Mouse (Mus musculus) testis, adult 2 months (tissue): ENCODE results near the gene Xpo5. TPM values are rescaled to one million over a fixed set of nuclear protein-coding genes. Genes with fewer than 3 reads are reported as not detected.

Source experiments
- H3K27ac ChIP-seq: fragments of 200-500 bp; 2 replicates; pipeline ENCODE4 v1.5.1; 2012; ENCODE audit warnings: low read depth, low read length; ENCODE audit not compliant: control insufficient read depth, insufficient read depth
- H3K27me3 ChIP-seq: fragments of 200-500 bp; 2 replicates; pipeline ENCODE4 v1.6.1; 2012; ENCODE audit warnings: mild to moderate bottlenecking, low read length, moderate library complexity; ENCODE audit not compliant: control insufficient read depth, insufficient read depth
- H3K36me3 ChIP-seq: fragments of 200-500 bp; 2 replicates; pipeline ENCODE4 v1.6.1; 2012; ENCODE audit warnings: mild to moderate bottlenecking, low read length; ENCODE audit not compliant: control insufficient read depth, insufficient read depth
- H3K4me1 ChIP-seq: fragments of 200-500 bp; 2 replicates; pipeline ENCODE4 v1.6.1; 2012; ENCODE audit warnings: low read length; ENCODE audit not compliant: control insufficient read depth, insufficient read depth
- H3K4me3 ChIP-seq: fragments of 200-500 bp; 2 replicates; pipeline ENCODE4 v1.5.1; 2012; ENCODE audit warnings: low read depth, mild to moderate bottlenecking, low read length, moderate library complexity, mixed read lengths; ENCODE audit not compliant: control insufficient read depth
- CTCF ChIP-seq: fragments of 200-500 bp; IDR thresholded peaks from 2 replicates; pipeline ENCODE4 v1.5.1; 2012; ENCODE audit warnings: low read depth, mild to moderate bottlenecking, inconsistent platforms, low read length, moderate library complexity; ENCODE audit not compliant: control insufficient read depth, insufficient read depth, insufficient replicate concordance
- POLR2A ChIP-seq: fragments of 200-500 bp; IDR thresholded peaks from 2 replicates; pipeline ENCODE4 v1.6.1; 2012; ENCODE audit warnings: low read depth, mild to moderate bottlenecking, inconsistent platforms, low read length, moderate library complexity; ENCODE audit not compliant: control insufficient read depth
- polyA plus RNA-seq: library from polyadenylated mRNA; depleted of rRNA; stranded (reverse); fragments of >200 nt; gene quantifications from 2 replicates; pipeline ENCODE4 v1.2.3, GENCODE M21; 2012

Xpo5 gene
- polyA plus RNA-seq, 1 experiment: 25.1 TPM

- Histone ChIP-seq H3K4me3 (no peak overlapping the region), H3K27me3 (no peaks in the 10 kb centered on the region)
- TF ChIP-seq POLR2A (no peak), CTCF (no peak)
Observed at GRCm38 (mm10) chr17:46165460-46165859, 37.1 kb upstream of the Xpo5 start.

GRCm38 (mm10) chr17:46166270-46166669 is 36.3 kb upstream of the Xpo5 start:
- TF ChIP-seq POLR2A (no peak), CTCF (no peak)
- no peak overlapping the region for H3K4me3 ChIP-seq
- H3K36me3 ChIP-seq: no peaks in the 10 kb centered on the region; the same call in 1 of the 2 replicates
- H3K27ac ChIP-seq: no peak overlapping the region
- no peaks in the 10 kb centered on the region; the same call in 1 of the 2 replicates for H3K4me1 ChIP-seq
- no peaks in the 10 kb centered on the region for H3K27me3 ChIP-seq

More at GRCm38 (mm10) chr17:46165460-46165859, 37.1 kb upstream of the Xpo5 start:
- Histone ChIP-seq H3K4me1 (no peaks in the 10 kb centered on the region; the same call in 1 of the 2 replicates), H3K36me3 (no peaks in the 10 kb centered on the region; the same call in 1 of the 2 replicates), H3K27ac (no peak overlapping the region)

- Histone ChIP-seq H3K4me3 (no peak overlapping the region), H3K36me3 (no peaks in the 10 kb centered on the region; the same call in 1 of the 2 replicates), H3K27me3 (no peaks in the 10 kb centered on the region), H3K27ac (no peak overlapping the region), H3K4me1 (no peaks in the 10 kb centered on the region)
- TF ChIP-seq POLR2A: no peak
- TF ChIP-seq CTCF: no peak; the same call in 1 of the 2 replicates
Observed at GRCm38 (mm10) chr17:46167014-46167413, 35.6 kb upstream of the Xpo5 start.

- no peaks in the 10 kb centered on the region for H3K4me1 ChIP-seq
- TF ChIP-seq CTCF: no peak
- no peak for TF ChIP-seq POLR2A
- H3K36me3 ChIP-seq: no peaks in the 10 kb centered on the region; the same call in 1 of the 2 replicates
- H3K27ac ChIP-seq: no peak overlapping the region
- H3K27me3 ChIP-seq: no peaks in the 10 kb centered on the region
- H3K4me3 ChIP-seq: no peak overlapping the region
Observed at GRCm38 (mm10) chr17:46168318-46168717, 34.3 kb upstream of the Xpo5 start.

- no peak overlapping the region for H3K27ac ChIP-seq
- TF ChIP-seq POLR2A (no peak), CTCF (no peak)
- H3K4me1 ChIP-seq: no peaks in the 10 kb centered on the region
- no peaks in the 10 kb centered on the region; the same call in 1 of the 2 replicates for H3K36me3 ChIP-seq
- no peaks in the 10 kb centered on the region for H3K27me3 ChIP-seq
- no peak overlapping the region for H3K4me3 ChIP-seq
Observed at GRCm38 (mm10) chr17:46168768-46169167, 33.8 kb upstream of the Xpo5 start.

- no peak overlapping the region for H3K4me3 ChIP-seq
- H3K36me3 ChIP-seq: peaks cover 1% of the 10 kb centered on the region; the same call in 1 of the 2 replicates
- H3K27me3 ChIP-seq: no peaks in the 10 kb centered on the region
- TF ChIP-seq POLR2A (no peak), CTCF (no peak; the same call in 1 of the 2 replicates)
- no peak overlapping the region for H3K27ac ChIP-seq
- no peaks in the 10 kb centered on the region for H3K4me1 ChIP-seq
Observed at GRCm38 (mm10) chr17:46170538-46170937, 32.0 kb upstream of the Xpo5 start.

- no peak overlapping the region for H3K4me3 ChIP-seq
- no peaks in the 10 kb centered on the region for H3K27me3 ChIP-seq
- H3K27ac ChIP-seq: no peak overlapping the region
- no peaks in the 10 kb centered on the region for H3K4me1 ChIP-seq
- H3K36me3 ChIP-seq: peaks cover 10% of the 10 kb centered on the region
- TF ChIP-seq POLR2A (no peak), CTCF (no peak)
Observed at GRCm38 (mm10) chr17:46182273-46182672, 20.3 kb upstream of the Xpo5 start.
